Mouse (Mus musculus) bone marrow macrophage, adult 2 months (primary cell): ENCODE results near the gene Agps.

Experiments used
- CTCF ChIP-seq: IDR thresholded peaks from 2 replicates; pipeline ENCODE4 v1.5.1; 2012; ENCODE audit warnings: low read depth, mild to moderate bottlenecking, low read length, moderate library complexity
- POLR2A ChIP-seq: IDR thresholded peaks from 2 replicates; pipeline ENCODE4 v1.6.1; 2012; ENCODE audit warnings: mild to moderate bottlenecking, low read depth, low read length, borderline replicate concordance

- TF ChIP-seq CTCF (no peak), POLR2A (no peak)
Observed at GRCm38 (mm10) chr2:75854136-75854535, 22.2 kb downstream of the Agps start.
